Mouse (Mus musculus) heart, embryonic 16.5 days (tissue): ENCODE data around the gene Samd13. TPM values are rescaled to one million over a fixed set of nuclear protein-coding genes. Genes with fewer than 3 reads are reported as not detected.

ENCODE experiments used
- ATAC-seq: fragments of 200-750 bp; cut with Nextera tagmentation; replicated peaks from 2 replicates; pipeline ENCODE4 v1.8.0; 2017; ENCODE audit warnings: moderate number of reproducible peaks; ENCODE audit not compliant: insufficient read depth, low FRiP score; ENCODE audit errors: extremely low read depth
- H3K27ac ChIP-seq: fragments of 300-500 bp; sonication (generic); 2 replicates; pipeline ENCODE4 v1.5.1; 2014; ENCODE audit warnings: mild to moderate bottlenecking, low read length, control low read depth, moderate library complexity
- H3K27me3 ChIP-seq: fragments of 300-500 bp; sonication (generic); 2 replicates; pipeline ENCODE4 v1.6.1; 2014; ENCODE audit warnings: low read length, mixed read lengths; ENCODE audit not compliant: control insufficient read depth, insufficient read depth
- H3K36me3 ChIP-seq: fragments of 300-500 bp; sonication (generic); 2 replicates; pipeline ENCODE4 v1.6.1; 2014; ENCODE audit not compliant: control insufficient read depth, insufficient read depth
- H3K4me1 ChIP-seq: fragments of 300-500 bp; sonication (generic); 2 replicates; pipeline ENCODE4 v1.6.1; 2014; ENCODE audit warnings: low read length, mixed read lengths; ENCODE audit not compliant: control insufficient read depth, insufficient read depth
- H3K4me2 ChIP-seq: fragments of 300-500 bp; sonication (generic); 2 replicates; pipeline ENCODE4 v1.6.1; 2014; ENCODE audit warnings: low read depth, mild to moderate bottlenecking, control low read depth, low read length
- H3K4me3 ChIP-seq: fragments of 300-500 bp; sonication (generic); 2 replicates; pipeline ENCODE4 v1.5.1; 2014; ENCODE audit warnings: mild to moderate bottlenecking, control low read depth, low read length
- H3K9ac ChIP-seq: fragments of 300-500 bp; sonication (generic); 2 replicates; pipeline ENCODE4 v1.6.1; 2014; ENCODE audit warnings: low read length, control low read depth
- H3K9me3 ChIP-seq: fragments of 300-500 bp; sonication (generic); replicated peaks from 2 replicates; pipeline ENCODE4 v1.6.1; 2016; ENCODE audit warnings: low read length; ENCODE audit not compliant: control insufficient read depth
- WGBS: fragments of 180-500 bp; shearing (Covaris S2); extraction: QIAGEN DNeasy Blood & Tissue Kit; methylation state at CpG from one replicate; pipeline ENCODE4 v1.1.7; 2014; 5-methylcytosine and 5-hydroxymethylcytosine counted together
- polyA plus RNA-seq: library from polyadenylated mRNA; unstranded; fragments of >200 nt; fragmentation: Nextera tagmentation; extraction: Ambion mirVana; gene quantifications from 2 replicates; pipeline ENCODE4 v1.2.1, GENCODE M21; 2015

The Samd13 gene
- polyA plus RNA-seq, 1 experiment from 2014 or later: 2.4 TPM

- Histone ChIP-seq H3K4me1 (peaks cover 18% of the 10 kb centered on the region), H3K9me3 (no peaks in the 10 kb centered on the region), H3K27ac (no peak overlapping the region), H3K9ac (no peak overlapping the region), H3K36me3 (no peaks in the 10 kb centered on the region), H3K4me3 (no peak overlapping the region), H3K4me2 (no peak overlapping the region), H3K27me3 (no peaks in the 10 kb centered on the region)
- WGBS: 64% methylated on average over 6 of the region's 6 CpGs
- no peak for ATAC-seq
Measured at GRCm38 (mm10) chr3:146598411-146598810, 87.0 kb downstream of the Samd13 start.

GRCm38 (mm10) chr3:146596864-146597263, 88.5 kb downstream of the Samd13 start:
- Histone ChIP-seq H3K36me3 (no peaks in the 10 kb centered on the region), H3K9ac (no peak overlapping the region), H3K4me2 (no peak overlapping the region), H3K4me1 (peaks cover 13% of the 10 kb centered on the region), H3K27ac (no peak overlapping the region), H3K27me3 (no peaks in the 10 kb centered on the region), H3K4me3 (no peak overlapping the region), H3K9me3 (no peaks in the 10 kb centered on the region)
- no peak for ATAC-seq
- 87% methylated on average over 7 of the region's 7 CpGs for WGBS

GRCm38 (mm10) chr3:146596387-146596786, 89.0 kb downstream of the Samd13 start:
- H3K27ac ChIP-seq: no peak overlapping the region
- H3K9ac ChIP-seq: no peak overlapping the region
- 87% methylated on average over 8 of the region's 8 CpGs for WGBS
- H3K4me2 ChIP-seq: no peak overlapping the region
- H3K9me3 ChIP-seq: no peaks in the 10 kb centered on the region
- no peak for ATAC-seq
- no peaks in the 10 kb centered on the region for H3K36me3 ChIP-seq
- no peak overlapping the region for H3K4me3 ChIP-seq
- peaks cover 9% of the 10 kb centered on the region for H3K4me1 ChIP-seq
- no peaks in the 10 kb centered on the region for H3K27me3 ChIP-seq

GRCm38 (mm10) chr3:146595440-146595839, 90.0 kb downstream of the Samd13 start:
- Histone ChIP-seq H3K9me3 (no peaks in the 10 kb centered on the region), H3K9ac (no peak overlapping the region), H3K36me3 (no peaks in the 10 kb centered on the region), H3K4me2 (no peak overlapping the region), H3K4me1 (no peaks in the 10 kb centered on the region), H3K27ac (no peak overlapping the region), H3K4me3 (no peak overlapping the region), H3K27me3 (no peaks in the 10 kb centered on the region)
- ATAC-seq: no peak
- 63% methylated on average over 6 of the region's 6 CpGs for WGBS

Other genes starting within 250 kb of the Samd13 start
- gene Ctbs, start 235.8 kb downstream of the Samd13 start, polyA plus RNA-seq: 7.8 and 8.7 TPM in 2 replicates
- 5.2 and 5.6 TPM in 2 replicates for gene Spata1, start 185.8 kb downstream of the Samd13 start, polyA plus RNA-seq
- 1,101 and 1,119 TPM in 2 replicates for gene Gng5, start 185.8 kb downstream of the Samd13 start, polyA plus RNA-seq
- gene Rpf1, start 164.2 kb downstream of the Samd13 start, polyA plus RNA-seq: 31.4 and 38.8 TPM in 2 replicates
- gene Uox, start 115.2 kb downstream of the Samd13 start, polyA plus RNA-seq: 0.13 and 0.34 TPM in 2 replicates
- gene Dnase2b, start 70.0 kb downstream of the Samd13 start, polyA plus RNA-seq: not detected in 2 replicates
- 0.17 and 0.28 TPM in 2 replicates for gene 4930503B20Rik, start 34.3 kb downstream of the Samd13 start, polyA plus RNA-seq
- gene Prkacb, start 127.4 kb upstream of the Samd13 start, polyA plus RNA-seq: 52.6 and 53.5 TPM in 2 replicates
- 1.2 and 1.4 TPM in 2 replicates for gene Ttll7, start 166.8 kb upstream of the Samd13 start, polyA plus RNA-seq